Mouse (Mus musculus) cerebellum, postnatal 10 days (tissue): ENCODE results near the gene Gm49321.
A peak's percentile ranks its signal among the peaks of the same experiment; 100 is the strongest.

ENCODE experiments used
- DNase-seq, 2 experiments: peaks; one replicate each; pipeline ENCODE4 v3.0.0; 2021; ENCODE audit warnings: mixed read lengths in 2 of 2

The Gm49321 gene

GRCm38 (mm10) chr12:74014739-74015270 is 77.4 kb downstream of the Gm49321 start:
- DNase-seq, result peak; percentile 58 to 60

GRCm38 (mm10) chr12:74015491-74015890 is 78.0 kb downstream of the Gm49321 start:
- DNase-seq, result no peak
